Mouse (Mus musculus) CH12.LX (cell line): ENCODE measurements around the gene Denr.

Experiments
- CTCF ChIP-seq, 2 experiments: IDR thresholded peaks in 1 of 2; conservative IDR thresholded peaks in 1 of 2; 2 replicates each; pipeline ENCODE4 v1.5.1; 2011 to 2012; ENCODE audit warnings: low read depth in 2 of 2, low read length in 2 of 2, improper control_type of control experiment in 1 of 2, inconsistent platforms in 1 of 2, mild to moderate bottlenecking in 1 of 2, moderate library complexity in 1 of 2
- MAX ChIP-seq: IDR thresholded peaks from 2 replicates; pipeline ENCODE4 v1.6.1; 2011; ENCODE audit warnings: low read length, improper control_type of control experiment
- POLR2AphosphoS2 ChIP-seq: IDR thresholded peaks from 2 replicates; pipeline ENCODE4 v1.6.1; 2011; ENCODE audit warnings: low read depth, low read length, improper control_type of control experiment
- RCOR1 ChIP-seq: conservative IDR thresholded peaks from 2 replicates; pipeline ENCODE4 v1.6.1; 2012; ENCODE audit warnings: low read depth, mild to moderate bottlenecking, inconsistent platforms, low read length, improper control_type of control experiment
- UBTF ChIP-seq: IDR thresholded peaks from 2 replicates; pipeline ENCODE4 v1.6.1; 2012; ENCODE audit warnings: low read depth, mild to moderate bottlenecking, inconsistent platforms, low read length, improper control_type of control experiment, moderate library complexity
- ZMIZ1 ChIP-seq: IDR thresholded peaks from 2 replicates; pipeline ENCODE4 v1.6.1; 2012; ENCODE audit warnings: low read depth, mild to moderate bottlenecking, inconsistent platforms, low read length, improper control_type of control experiment

DNA sequence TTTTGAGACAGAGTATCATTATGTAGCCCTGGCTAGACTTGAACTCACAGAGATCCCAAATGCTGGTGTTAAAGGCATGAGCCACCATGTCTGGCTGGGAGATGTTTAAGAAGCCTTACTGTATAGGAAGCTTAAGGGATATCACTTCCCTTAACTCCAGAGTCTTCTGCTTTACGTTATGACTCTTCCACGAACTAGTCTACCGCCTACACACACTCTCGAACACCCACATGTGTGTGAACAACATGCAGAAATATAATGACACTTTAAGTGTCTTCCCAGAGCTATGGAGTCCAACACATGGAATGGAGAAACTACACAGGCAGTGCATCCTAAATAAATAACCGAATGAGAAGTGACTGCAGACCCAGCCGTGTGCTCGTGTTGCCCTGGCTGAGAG, 23.1 kb upstream of the Denr start:
- TF ChIP-seq ZMIZ1 (no peak), CTCF (conservative IDR thresholded peaks at IDR 0.05 in 1 of 2, IDR thresholded peaks at IDR 0.05 in 1 of 2; ENCODE audit: low read depth in 2 of 2, low read length in 2 of 2) (no peak), MAX (no peak), POLR2AphosphoS2 (no peak), RCOR1 (no peak), UBTF (no peak)
